Mouse (Mus musculus) brown adipose tissue, adult 24 weeks (tissue): Measurements from ENCODE around the gene Wdr34. TPM values are rescaled to one million over a fixed set of nuclear protein-coding genes. Genes with fewer than 3 reads are reported as not detected.
A peak's percentile ranks its signal among the peaks of the same experiment; 100 is the strongest.

Experiments
- H3K27ac ChIP-seq: fragments of 200-500 bp; replicated peaks from 2 replicates; pipeline ENCODE4 v1.5.1; 2012; ENCODE audit warnings: low read depth, mild to moderate bottlenecking, low read length
- H3K4me1 ChIP-seq: fragments of 200-500 bp; 2 replicates; pipeline ENCODE4 v1.6.1; 2012; ENCODE audit warnings: low read length, mixed read lengths; ENCODE audit not compliant: control insufficient read depth, insufficient read depth, insufficient read length
- H3K4me3 ChIP-seq: fragments of 200-500 bp; 2 replicates; pipeline ENCODE4 v1.5.1; 2012; ENCODE audit warnings: low read depth, mild to moderate bottlenecking, low read length, moderate library complexity; ENCODE audit not compliant: insufficient read depth
- polyA plus RNA-seq: library from polyadenylated mRNA; stranded (reverse); fragments of >200 nt; gene quantifications from 2 replicates; pipeline ENCODE4 v1.2.4, GENCODE M21; 2012; ENCODE audit not compliant: missing spikeins, insufficient read depth, insufficient read length

Gene Wdr34
- polyA plus RNA-seq, 1 experiment = 6.2 TPM

DNA sequence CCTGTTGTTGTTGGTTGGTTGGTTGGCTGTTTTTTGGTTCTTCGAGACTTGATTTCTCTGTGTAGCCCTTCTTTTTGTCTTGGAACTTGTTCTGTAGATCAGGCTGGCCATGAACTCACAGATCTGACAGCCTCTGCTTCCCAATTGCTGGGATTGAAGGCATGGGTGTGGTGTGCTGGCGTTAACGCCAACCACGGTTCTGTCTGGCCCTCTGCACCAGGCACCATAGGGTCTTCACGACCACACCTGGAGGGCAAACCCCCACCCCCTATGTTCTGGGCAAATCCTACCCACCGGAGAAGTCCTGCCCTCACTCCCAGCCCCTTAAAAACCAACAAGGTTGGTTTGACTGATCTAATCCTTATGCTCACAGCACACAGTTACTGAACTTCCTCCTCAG, 28.3 kb upstream of the Wdr34 start:
- Histone ChIP-seq H3K4me3 (0 out of 2 replicates have a peak overlapping the region, but pooled peaks have one; percentile 68), H3K4me1 (no peaks in the 10 kb centered on the region), H3K27ac (no peak overlapping the region)

DNA sequence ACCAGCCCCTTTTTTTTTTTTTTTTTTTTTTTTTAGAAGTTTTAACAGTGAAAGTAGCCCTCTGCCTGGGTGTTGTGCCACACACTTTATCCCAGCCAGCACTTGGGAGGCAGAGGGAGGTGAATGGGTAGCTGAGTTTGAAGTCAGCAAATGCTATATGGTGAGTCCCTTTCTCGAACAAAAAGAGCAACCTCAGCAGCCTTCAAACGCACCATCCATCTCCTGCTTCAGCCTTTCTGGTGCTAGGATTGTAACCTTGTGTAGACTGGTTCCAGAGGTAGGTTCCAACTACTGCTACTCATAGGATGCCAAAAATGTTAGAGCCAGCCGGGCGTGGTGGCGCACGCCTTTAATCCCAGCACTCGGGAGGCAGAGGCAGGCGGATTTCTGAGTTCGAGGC, 27.8 kb upstream of the Wdr34 start:
- H3K27ac ChIP-seq = no peak overlapping the region
- H3K4me1 ChIP-seq = no peaks in the 10 kb centered on the region
- H3K4me3 ChIP-seq = no peak overlapping the region

DNA sequence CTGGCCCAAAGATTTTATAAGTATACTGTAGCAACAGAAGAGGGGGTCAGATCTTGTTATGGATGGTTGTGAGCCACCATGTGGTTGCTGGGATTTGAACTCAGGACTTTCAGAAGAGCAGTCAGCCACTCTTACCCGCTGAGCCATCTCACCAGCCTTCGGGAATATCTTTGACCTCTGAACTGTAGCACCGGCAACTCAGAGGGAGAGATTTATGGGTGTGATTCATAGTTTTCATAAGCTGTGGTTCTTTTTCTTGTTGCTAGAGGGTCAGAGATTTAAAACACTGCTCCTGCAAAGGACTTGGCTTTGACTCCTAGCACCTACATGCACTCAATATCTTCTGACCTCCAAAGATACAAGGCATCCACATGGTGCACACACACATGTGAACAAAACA, 26.9 kb upstream of the Wdr34 start:
- Histone ChIP-seq H3K27ac (no peak overlapping the region), H3K4me3 (no peak overlapping the region), H3K4me1 (no peaks in the 10 kb centered on the region)

DNA sequence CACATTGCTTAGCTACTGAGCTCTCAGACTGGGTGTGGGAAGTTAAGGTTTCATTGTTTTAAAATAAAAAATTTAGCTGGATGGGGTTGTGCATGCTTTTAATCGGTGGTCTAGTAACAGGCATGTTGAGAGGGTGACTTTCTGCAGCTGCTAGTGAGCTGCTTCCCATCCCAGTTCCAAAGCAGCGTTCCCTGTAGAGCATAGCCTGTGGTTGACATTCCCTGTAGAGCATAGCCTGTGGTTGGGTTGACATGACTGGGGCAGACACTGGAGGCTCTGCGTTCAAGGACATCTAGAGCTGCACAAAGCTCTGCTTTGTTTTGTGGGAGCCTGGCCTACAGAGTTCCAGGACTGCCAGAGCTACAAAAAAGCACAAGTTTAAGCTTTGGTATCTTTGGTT, 24.6 kb upstream of the Wdr34 start:
- H3K27ac ChIP-seq = no peak overlapping the region
- no peak overlapping the region for H3K4me3 ChIP-seq
- no peaks in the 10 kb centered on the region for H3K4me1 ChIP-seq

DNA sequence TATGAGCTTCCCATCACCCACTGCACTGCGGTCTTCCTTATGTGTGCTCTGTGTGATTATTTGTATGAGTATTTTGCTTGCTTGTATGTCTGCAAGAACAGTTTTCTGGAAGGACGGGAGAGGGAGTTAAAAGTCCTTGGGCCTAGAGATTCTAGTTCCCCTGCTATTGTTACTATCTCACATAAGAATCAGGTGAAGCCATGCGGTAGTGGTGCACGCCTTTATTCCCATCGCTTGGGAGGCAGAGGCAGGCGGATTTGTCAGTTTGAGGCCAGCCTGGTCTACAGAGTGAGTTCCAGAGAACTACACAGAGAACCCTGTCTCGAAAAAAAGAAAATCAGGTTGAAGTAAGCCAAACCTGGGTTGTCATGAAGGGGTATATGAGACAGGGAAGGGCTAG, 24.2 kb upstream of the Wdr34 start:
- no peak overlapping the region for H3K27ac ChIP-seq
- no peak overlapping the region for H3K4me3 ChIP-seq
- H3K4me1 ChIP-seq = no peaks in the 10 kb centered on the region

DNA sequence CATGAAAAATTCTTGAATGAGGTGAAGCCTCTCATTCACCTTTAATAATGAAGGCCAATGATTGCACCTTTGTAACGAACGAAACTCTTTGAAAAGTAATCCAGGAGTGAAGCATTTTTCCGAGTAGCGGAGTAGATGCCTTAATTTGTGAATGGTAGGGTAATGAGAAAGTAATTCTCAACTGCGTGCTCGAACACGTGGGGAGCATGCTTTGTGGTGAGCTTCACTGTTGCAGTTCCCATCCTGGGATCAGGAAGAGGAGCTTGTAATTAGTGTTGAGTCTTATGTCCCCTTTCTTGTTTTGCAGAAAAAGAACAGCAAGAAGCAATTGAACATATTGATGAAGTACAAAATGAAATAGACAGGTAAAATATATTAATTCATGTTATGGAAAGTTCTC, 19.3 kb upstream of the Wdr34 start:
- Histone ChIP-seq H3K27ac (no peak overlapping the region), H3K4me1 (peaks cover 5% of the 10 kb centered on the region; the same call in 1 of the 2 replicates), H3K4me3 (no peak overlapping the region)

DNA sequence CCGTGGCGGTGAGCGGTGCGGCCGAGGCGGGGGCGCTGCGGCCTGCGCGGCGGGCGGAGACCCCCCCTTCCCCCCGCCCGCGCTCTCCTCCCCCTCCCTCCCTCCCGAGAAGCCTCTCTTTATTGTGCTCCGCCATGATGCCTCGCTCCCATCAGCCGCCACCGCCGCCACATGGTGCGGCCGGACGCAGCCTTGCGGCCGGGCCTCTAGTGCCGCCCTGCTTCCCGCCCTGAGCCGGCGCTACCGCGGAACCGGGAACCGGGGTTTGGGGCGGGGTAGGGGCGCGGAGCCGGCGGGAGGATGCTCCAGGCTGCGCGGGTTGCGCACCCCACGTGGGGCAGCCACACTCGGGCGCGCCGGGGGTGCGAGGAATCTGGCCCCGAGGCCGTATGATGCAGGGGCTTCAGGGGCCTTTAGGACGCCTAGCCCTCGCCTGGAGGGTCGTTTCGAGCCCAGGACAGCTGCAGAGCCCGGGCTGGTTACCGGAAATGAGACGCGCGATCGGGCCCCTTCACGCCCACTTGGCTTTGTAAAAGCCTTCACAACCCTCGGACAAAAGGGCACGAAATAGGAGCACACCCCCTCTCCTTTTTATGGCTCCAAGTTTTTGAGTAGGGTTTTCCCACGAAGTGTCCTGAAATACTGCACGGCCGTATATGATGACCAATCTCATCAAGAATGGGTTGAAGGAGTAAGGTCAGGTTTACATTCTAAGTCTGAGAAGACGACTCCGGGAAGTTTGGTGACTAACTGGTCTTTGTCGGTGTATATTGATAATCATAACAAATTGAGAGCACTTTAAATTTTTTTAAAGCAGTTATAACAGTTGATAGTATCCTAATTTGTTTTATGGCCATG, 18.6 kb upstream of the Wdr34 start:
- Histone ChIP-seq H3K27ac (no peak overlapping the region), H3K4me3 (peak overlapping the region; percentile 100), H3K4me1 (peaks cover 5% of the 10 kb centered on the region; the same call in 1 of the 2 replicates)

DNA sequence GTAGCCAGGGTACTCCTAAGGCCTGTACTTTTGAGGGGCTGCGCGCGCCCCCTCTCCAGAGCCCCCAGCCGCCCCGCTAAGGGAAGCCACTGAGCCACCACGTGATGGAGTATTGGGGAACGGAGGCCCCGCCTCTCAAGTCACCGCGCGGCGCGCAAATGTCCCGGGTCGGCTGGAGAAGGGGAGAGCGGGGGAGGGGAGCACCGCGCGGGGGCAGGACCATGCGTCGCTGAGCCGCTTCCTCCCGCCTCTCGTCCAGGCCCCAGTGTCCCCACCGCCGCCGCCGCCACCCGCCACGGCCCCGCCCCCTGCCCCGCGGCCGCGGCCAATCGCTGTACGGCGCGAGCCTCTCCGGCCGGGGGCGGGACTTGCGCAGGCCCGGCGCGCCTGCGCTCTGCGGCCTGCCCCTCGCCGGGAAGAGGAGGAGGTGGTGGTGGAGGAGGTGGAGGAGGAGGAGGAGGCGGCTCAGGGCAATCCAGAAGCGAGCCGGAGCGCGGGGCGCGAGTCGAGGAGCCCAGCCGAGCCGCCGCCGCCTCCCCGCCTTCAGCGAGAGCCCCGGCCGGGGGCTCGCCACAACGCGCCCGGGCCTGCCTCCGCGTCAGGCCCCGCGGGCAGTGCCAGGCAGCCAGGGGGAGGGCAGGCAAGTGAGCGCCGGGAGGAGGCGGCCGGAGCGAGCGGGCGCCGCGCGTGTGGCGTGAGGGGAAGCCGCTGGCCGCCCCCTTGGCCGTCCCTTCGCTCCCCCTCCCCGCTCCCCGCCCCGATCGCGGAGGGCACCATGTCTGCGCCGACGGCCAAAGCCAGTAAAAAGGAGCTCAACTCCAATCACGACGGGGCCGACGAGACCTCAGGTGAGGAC, 17.6 kb upstream of the Wdr34 start:
- Histone ChIP-seq H3K4me3 (peak overlapping the region; percentile 100), H3K4me1 (peaks cover 5% of the 10 kb centered on the region; the same call in 1 of the 2 replicates), H3K27ac (peak overlapping the region; percentile 87)

DNA sequence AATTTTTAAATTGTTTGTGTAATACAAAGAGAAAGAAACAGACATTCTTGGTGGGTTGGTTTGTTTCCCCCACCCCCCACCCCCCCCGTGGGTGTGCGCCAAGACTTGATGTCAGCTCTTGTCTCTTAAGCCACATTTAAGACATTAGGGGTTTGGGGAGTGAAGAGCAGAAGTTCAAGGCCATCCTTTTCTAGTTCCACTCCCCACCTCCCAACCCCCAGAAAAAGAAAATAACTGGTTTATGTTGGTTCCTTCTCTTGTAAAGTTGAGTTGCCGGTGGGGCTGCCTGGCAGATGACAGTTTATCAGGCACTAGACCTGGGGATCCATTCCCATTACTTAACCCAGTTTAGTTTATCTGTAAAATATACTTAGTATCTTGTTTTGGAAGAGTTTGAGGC, 15.6 kb upstream of the Wdr34 start:
- H3K27ac ChIP-seq = no peak overlapping the region
- H3K4me1 ChIP-seq = peaks cover 5% of the 10 kb centered on the region; the same call in 1 of the 2 replicates
- no peak overlapping the region for H3K4me3 ChIP-seq

DNA sequence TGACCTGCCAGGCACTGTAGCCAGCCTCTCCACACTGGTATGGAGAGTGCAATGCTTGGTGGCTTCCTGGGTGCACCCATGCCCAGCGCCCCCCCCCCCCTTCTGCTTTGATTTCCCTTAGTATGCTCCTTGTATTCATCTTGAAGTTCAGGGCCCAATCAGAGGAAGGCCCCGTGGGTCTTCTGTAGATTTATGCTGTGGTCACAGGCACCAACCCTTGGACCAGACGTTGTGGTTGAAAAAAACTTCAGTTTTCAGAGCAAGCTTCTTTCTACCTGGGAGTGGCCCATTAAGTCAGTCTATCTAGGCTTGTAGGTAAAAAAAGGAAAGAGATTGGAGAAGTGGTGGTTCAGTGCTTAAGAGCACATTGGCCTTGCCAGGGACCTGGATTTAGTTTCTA, 15.1 kb upstream of the Wdr34 start:
- Histone ChIP-seq H3K4me1 (peaks cover 5% of the 10 kb centered on the region; the same call in 1 of the 2 replicates), H3K4me3 (peak overlapping the region; percentile 67), H3K27ac (peak overlapping the region; percentile 81; the same call in 1 of the 2 replicates)

DNA sequence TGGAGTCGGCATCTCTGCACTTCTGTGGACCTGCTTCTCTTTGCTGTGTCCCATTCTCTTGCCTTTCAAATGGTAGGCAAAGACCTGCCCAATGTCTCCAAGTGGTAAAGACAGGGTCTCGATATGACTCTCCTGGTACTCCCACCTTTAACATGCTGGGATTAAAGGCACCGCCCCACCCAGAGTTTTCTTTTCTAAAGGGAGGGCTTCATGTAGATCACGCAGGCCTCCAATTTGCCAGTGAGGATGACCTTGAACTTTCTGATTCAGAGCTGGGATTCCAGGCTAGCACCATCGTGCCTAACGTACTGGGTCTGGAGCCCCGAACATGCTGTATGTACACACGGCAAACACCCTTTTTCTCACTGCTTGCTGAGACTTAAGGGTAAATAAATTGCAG, 14.6 kb upstream of the Wdr34 start:
- Histone ChIP-seq H3K27ac (peak overlapping the region; percentile 81), H3K4me3 (peak overlapping the region; percentile 67), H3K4me1 (peaks cover 5% of the 10 kb centered on the region; the same call in 1 of the 2 replicates)

DNA sequence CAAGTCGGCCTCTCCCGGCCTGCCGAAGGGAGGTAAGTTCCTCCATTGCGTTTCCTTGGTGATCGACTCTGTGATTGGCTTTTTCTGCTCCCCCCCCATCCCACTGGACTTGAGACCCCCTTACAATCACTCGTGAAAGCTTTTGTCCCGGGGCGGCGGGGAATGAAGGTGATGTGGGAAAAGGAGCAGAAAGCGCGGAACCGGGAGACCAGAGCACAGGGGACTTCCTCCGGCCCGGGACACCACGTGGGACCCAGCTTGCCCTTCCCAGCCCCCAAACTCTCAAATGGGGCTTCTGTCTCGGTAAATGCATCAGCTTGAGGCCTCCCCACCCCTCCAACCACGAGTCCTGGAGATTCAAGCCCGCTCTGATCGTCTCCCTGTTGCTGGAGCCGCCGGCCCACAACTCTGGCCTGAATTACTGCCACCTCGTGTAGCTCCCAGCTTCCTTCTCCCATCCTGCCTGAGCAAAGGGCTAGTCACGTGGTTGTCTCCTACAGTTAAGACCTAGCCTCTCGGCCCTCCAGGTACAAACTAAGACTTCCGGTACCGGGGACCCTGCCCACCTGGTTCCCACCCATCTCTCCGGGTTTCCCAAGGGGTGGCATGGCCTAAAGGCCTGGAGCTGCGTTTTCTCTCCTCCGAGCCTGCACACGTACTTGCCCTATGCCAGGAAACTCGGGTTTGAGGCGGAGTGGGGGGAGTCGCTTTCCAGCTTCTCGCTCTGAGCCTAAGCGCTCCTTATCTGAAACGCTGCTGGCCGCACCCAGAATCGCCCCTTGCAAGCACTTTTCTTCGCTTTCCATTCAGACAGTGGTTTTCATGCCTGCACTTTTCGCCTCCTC, 13.8 kb upstream of the Wdr34 start:
- Histone ChIP-seq H3K4me1 (peaks cover 5% of the 10 kb centered on the region; the same call in 1 of the 2 replicates), H3K27ac (peak overlapping the region; percentile 81), H3K4me3 (peak overlapping the region; percentile 67)

DNA sequence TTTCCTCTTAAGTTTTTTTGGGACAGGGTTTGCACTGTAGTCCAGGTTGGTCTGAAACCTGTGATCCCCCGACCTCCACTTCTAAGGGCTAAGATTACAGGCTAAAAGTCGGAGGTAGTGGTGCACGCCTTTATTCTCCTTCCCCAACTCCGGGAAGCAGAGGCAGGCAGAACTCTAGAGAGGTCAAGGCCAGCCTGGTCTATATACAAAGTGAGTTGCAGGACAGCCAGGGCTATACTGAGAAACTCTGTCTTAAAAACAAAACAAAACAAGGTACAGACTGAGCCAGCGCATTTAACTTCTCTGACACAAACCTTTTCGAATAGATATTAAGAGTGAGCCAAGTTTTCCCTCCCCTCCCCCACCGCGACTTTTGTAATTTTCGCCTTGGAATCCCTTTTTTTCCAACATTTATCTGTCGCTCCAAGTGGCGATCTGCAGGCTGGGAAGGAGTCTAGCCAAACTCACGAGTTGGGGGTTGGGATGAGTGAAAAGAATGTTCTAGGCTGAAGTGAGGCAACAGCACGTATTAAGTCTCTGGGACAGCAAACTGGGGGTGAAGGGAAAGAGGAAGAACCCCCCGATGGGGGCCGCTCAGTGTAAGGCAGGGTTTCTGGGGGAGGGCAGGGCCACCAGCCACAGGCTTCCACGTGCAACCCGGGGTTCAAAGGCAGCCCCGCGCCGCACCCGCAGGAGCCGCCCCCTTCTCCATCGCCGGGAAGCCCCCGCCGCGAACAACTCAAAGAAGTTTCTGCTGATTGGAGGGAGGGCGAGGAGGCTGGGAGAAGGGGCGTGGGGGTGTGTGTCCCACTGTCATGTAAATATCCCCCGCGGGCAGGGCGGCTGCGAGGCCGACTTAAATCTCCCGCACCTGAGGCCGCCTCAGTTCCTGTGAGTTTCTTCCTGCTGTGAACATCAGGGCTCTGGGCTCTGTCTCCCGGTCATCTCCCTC, 12.8 kb upstream of the Wdr34 start:
- Histone ChIP-seq H3K4me1 (peaks cover 5% of the 10 kb centered on the region; the same call in 1 of the 2 replicates), H3K27ac (peak overlapping the region; percentile 81)

DNA sequence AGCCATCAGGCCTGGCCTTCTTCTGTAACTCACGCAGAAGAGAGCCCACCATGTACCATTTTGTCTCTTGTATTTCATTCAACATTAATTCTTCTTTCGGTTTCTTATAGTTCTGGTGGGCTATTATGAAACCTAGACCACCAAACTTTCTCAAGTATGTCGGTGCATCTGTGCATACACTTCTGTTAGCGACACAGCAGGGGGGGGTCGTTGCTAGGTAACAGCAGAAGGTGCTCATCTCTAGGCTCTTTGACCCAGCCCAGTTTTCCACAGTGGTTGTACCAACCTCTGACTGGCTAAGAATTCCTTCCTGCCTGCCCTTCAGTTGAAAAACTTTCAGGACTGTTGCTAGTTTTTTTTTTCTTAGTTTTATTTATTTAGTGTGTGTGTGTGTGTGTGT, 9.7 kb upstream of the Wdr34 start:
- H3K4me1 ChIP-seq = peaks cover 2% of the 10 kb centered on the region; the same call in 1 of the 2 replicates
- no peak overlapping the region for H3K27ac ChIP-seq
- H3K4me3 ChIP-seq = no peak overlapping the region

More for the DNA sequence above, 12.8 kb upstream of the Wdr34 start:
- peak overlapping the region; percentile 67 for H3K4me3 ChIP-seq
